Mouse (Mus musculus): ENCODE data around the gene Tubb4b. TPM values are rescaled to one million over a fixed set of nuclear protein-coding genes. Genes with fewer than 3 reads are reported as not detected.
A peak's percentile ranks its signal among the peaks of the same experiment; 100 is the strongest.

The Tubb4b gene
- polyA plus RNA-seq, 1 experiment: 359 TPM

- Histone ChIP-seq H3K79me2 (ENCODE audit: control insufficient read depth, insufficient read depth) (no peaks in the 10 kb centered on the region), H3K36me3 (ENCODE audit: control insufficient read depth, insufficient read depth) (no peaks in the 10 kb centered on the region), H3K4me3 (no peak overlapping the region), H3K4me2 (ENCODE audit: low read depth) (no peak overlapping the region), H3K27me3 (ENCODE audit: control insufficient read depth, insufficient read depth, insufficient read length) (no peaks in the 10 kb centered on the region), H3ac (ENCODE audit: control insufficient read depth, insufficient read length) (no peak overlapping the region)
- no peak for TF ChIP-seq E2F4 (IDR thresholded peaks at IDR 0.05; ENCODE audit: insufficient read depth)
- TF ChIP-seq POLR2A (IDR thresholded peaks at IDR 0.05; ENCODE audit: insufficient read length, low read depth): no peak
- no peak for TF ChIP-seq REST (IDR thresholded peaks at IDR 0.05; ENCODE audit: insufficient read depth, insufficient read length)
- no peak for TF ChIP-seq MYOG (IDR thresholded peaks at IDR 0.05; ENCODE audit: control insufficient read depth in 1 of 3, insufficient read depth in 1 of 3, insufficient read length in 2 of 3, low read depth in 2 of 3)
- no peak for TF ChIP-seq MAX (IDR thresholded peaks at IDR 0.05; ENCODE audit: low read depth)
- no peak for TF ChIP-seq TCF3 (IDR thresholded peaks at IDR 0.05; ENCODE audit: insufficient read length, low read depth)
- TF ChIP-seq USF1 (IDR thresholded peaks at IDR 0.05; ENCODE audit: low read depth): no peak
- no peak for TF ChIP-seq SRF (IDR thresholded peaks at IDR 0.05; ENCODE audit: control insufficient read depth, insufficient read length, low read depth)
- TF ChIP-seq POLR2AphosphoS2 (IDR thresholded peaks at IDR 0.05; ENCODE audit: insufficient read length, low read depth): no peak
- TF ChIP-seq TCF12 (IDR thresholded peaks at IDR 0.05; ENCODE audit: insufficient read depth, poor library complexity, severe bottlenecking): no peak
- no peak for TF ChIP-seq CEBPB (IDR thresholded peaks at IDR 0.05; ENCODE audit: insufficient read depth, poor library complexity, severe bottlenecking)
- no peak for TF ChIP-seq MYOD1 (IDR thresholded peaks at IDR 0.05; ENCODE audit: control insufficient read depth in 1 of 3, insufficient read length in 2 of 3, low read depth in 2 of 3)
Measured at GRCm38 (mm10) chr2:25182664-25183063, 41.8 kb downstream of the Tubb4b start.

GRCm38 (mm10) chr2:25181891-25182397, 42.6 kb downstream of the Tubb4b start:
- TF ChIP-seq USF1 (IDR thresholded peaks at IDR 0.05; ENCODE audit: low read depth) (no peak), POLR2A (IDR thresholded peaks at IDR 0.05; ENCODE audit: insufficient read length, low read depth) (no peak), SRF (IDR thresholded peaks at IDR 0.05; ENCODE audit: control insufficient read depth, insufficient read length, low read depth) (no peak), MAX (IDR thresholded peaks at IDR 0.05; ENCODE audit: low read depth) (no peak), CEBPB (IDR thresholded peaks at IDR 0.05; ENCODE audit: insufficient read depth, poor library complexity, severe bottlenecking) (no peak), REST (IDR thresholded peaks at IDR 0.05; ENCODE audit: insufficient read depth, insufficient read length) (no peak), E2F4 (IDR thresholded peaks at IDR 0.05; ENCODE audit: insufficient read depth) (no peak), TCF3 (IDR thresholded peaks at IDR 0.05; ENCODE audit: insufficient read length, low read depth) (no peak), TCF12 (IDR thresholded peaks at IDR 0.05; ENCODE audit: insufficient read depth, poor library complexity, severe bottlenecking) (no peak), MYOD1 (IDR thresholded peaks at IDR 0.05; ENCODE audit: control insufficient read depth in 1 of 3, insufficient read length in 2 of 3, low read depth in 2 of 3) (no peak), POLR2AphosphoS2 (IDR thresholded peaks at IDR 0.05; ENCODE audit: insufficient read length, low read depth) (no peak), MYOG (IDR thresholded peaks at IDR 0.05; ENCODE audit: control insufficient read depth in 1 of 3, insufficient read depth in 1 of 3, insufficient read length in 2 of 3, low read depth in 2 of 3) (no peak)
- H3ac ChIP-seq (ENCODE audit: control insufficient read depth, insufficient read length): peak overlapping the region; percentile 10
- H3K79me2 ChIP-seq (ENCODE audit: control insufficient read depth, insufficient read depth): no peaks in the 10 kb centered on the region
- H3K4me3 ChIP-seq: peak overlapping the region; percentile 25
- peak overlapping the region; percentile 91 for H3K4me2 ChIP-seq (ENCODE audit: low read depth)
- no peaks in the 10 kb centered on the region for H3K36me3 ChIP-seq (ENCODE audit: control insufficient read depth, insufficient read depth)
- H3K27me3 ChIP-seq (ENCODE audit: control insufficient read depth, insufficient read depth, insufficient read length): no peaks in the 10 kb centered on the region

GRCm38 (mm10) chr2:25180973-25181890, 43.3 kb downstream of the Tubb4b start:
- no peaks in the 10 kb centered on the region for H3K27me3 ChIP-seq (ENCODE audit: control insufficient read depth, insufficient read depth, insufficient read length)
- H3K4me2 ChIP-seq (ENCODE audit: low read depth): peak overlapping the region; percentile 91
- TF ChIP-seq MYOD1 (IDR thresholded peaks at IDR 0.05; ENCODE audit: control insufficient read depth in 1 of 3, insufficient read length in 2 of 3, low read depth in 2 of 3): peak in 2 of 3 experiments; percentile 61 to 87
- TF ChIP-seq USF1 (IDR thresholded peaks at IDR 0.05; ENCODE audit: low read depth): no peak
- peak in 2 of 3 experiments; percentile 80 for TF ChIP-seq MYOG (IDR thresholded peaks at IDR 0.05; ENCODE audit: control insufficient read depth in 1 of 3, insufficient read depth in 1 of 3, insufficient read length in 2 of 3, low read depth in 2 of 3)
- H3K36me3 ChIP-seq (ENCODE audit: control insufficient read depth, insufficient read depth): no peaks in the 10 kb centered on the region
- no peaks in the 10 kb centered on the region for H3K79me2 ChIP-seq (ENCODE audit: control insufficient read depth, insufficient read depth)
- peak overlapping the region; percentile 10 for H3ac ChIP-seq (ENCODE audit: control insufficient read depth, insufficient read length)
- H3K4me3 ChIP-seq: peak overlapping the region; percentile 25

- TF ChIP-seq SRF (IDR thresholded peaks at IDR 0.05; ENCODE audit: control insufficient read depth, insufficient read length, low read depth) (no peak), MYOG (IDR thresholded peaks at IDR 0.05; ENCODE audit: control insufficient read depth in 1 of 3, insufficient read depth in 1 of 3, insufficient read length in 2 of 3, low read depth in 2 of 3) (no peak), MAX (IDR thresholded peaks at IDR 0.05; ENCODE audit: low read depth) (no peak), USF1 (IDR thresholded peaks at IDR 0.05; ENCODE audit: low read depth) (peak; percentile 56), POLR2A (IDR thresholded peaks at IDR 0.05; ENCODE audit: insufficient read length, low read depth) (peak; percentile 45), E2F4 (IDR thresholded peaks at IDR 0.05; ENCODE audit: insufficient read depth) (peak; percentile 44), POLR2AphosphoS2 (IDR thresholded peaks at IDR 0.05; ENCODE audit: insufficient read length, low read depth) (peak; percentile 9), TCF12 (IDR thresholded peaks at IDR 0.05; ENCODE audit: insufficient read depth, poor library complexity, severe bottlenecking) (no peak)
- H3K27me3 ChIP-seq (ENCODE audit: control insufficient read depth, insufficient read depth, insufficient read length): no peaks in the 10 kb centered on the region
- peak within 1 kb of the TSS; percentile 25 for H3K4me3 ChIP-seq
- H3K79me2 ChIP-seq (ENCODE audit: control insufficient read depth, insufficient read depth): no peaks in the 10 kb centered on the region
- no peaks in the 10 kb centered on the region for H3K36me3 ChIP-seq (ENCODE audit: control insufficient read depth, insufficient read depth)
- peak within 1 kb of the TSS; percentile 91 for H3K4me2 ChIP-seq (ENCODE audit: low read depth)
- H3ac ChIP-seq (ENCODE audit: control insufficient read depth, insufficient read length): peak within 1 kb of the TSS; percentile 10
Measured at GRCm38 (mm10) chr2:25180478-25180903, 44.0 kb downstream of the Tubb4b start, which contains the start of gene Nrarp. Nrarp (plus strand) TSS chr2:25180758.

Data from myocyte (in vitro differentiated cells).